Mouse (Mus musculus) liver, embryonic 13.5 days (tissue): Measurements from ENCODE around the gene Polr2e. TPM values are rescaled to one million over a fixed set of nuclear protein-coding genes. Genes with fewer than 3 reads are reported as not detected.
A peak's percentile ranks its signal among the peaks of the same experiment; 100 is the strongest.

Experiments used
- ATAC-seq: fragments of 200-750 bp; cut with Nextera tagmentation; 2 replicates; pipeline ENCODE4 v1.8.0; 2017; ENCODE audit warnings: low read depth, mild to moderate bottlenecking, moderate number of reproducible peaks, moderate library complexity
- DNase-seq: peaks from one replicate; pipeline ENCODE4 v3.0.0; 2022
- H3K27ac ChIP-seq: fragments of 300-500 bp; sonication (generic); 2 replicates; pipeline ENCODE4 v1.5.1; 2015; ENCODE audit warnings: moderate library complexity, mild to moderate bottlenecking, inconsistent platforms
- H3K27me3 ChIP-seq: fragments of 300-500 bp; sonication (generic); 2 replicates; pipeline ENCODE4 v1.6.1; 2015; ENCODE audit warnings: mild to moderate bottlenecking, inconsistent platforms
- H3K36me3 ChIP-seq: fragments of 300-500 bp; sonication (generic); 2 replicates; pipeline ENCODE4 v1.6.1; 2015; ENCODE audit warnings: mild to moderate bottlenecking, inconsistent platforms
- H3K4me1 ChIP-seq: fragments of 300-500 bp; sonication (generic); replicated peaks from 2 replicates; pipeline ENCODE4 v1.6.1; 2015; ENCODE audit warnings: inconsistent platforms
- H3K4me2 ChIP-seq: fragments of 300-500 bp; sonication (generic); 2 replicates; pipeline ENCODE4 v1.6.1; 2015; ENCODE audit warnings: inconsistent platforms, mild to moderate bottlenecking, moderate library complexity
- H3K4me3 ChIP-seq: fragments of 300-500 bp; sonication (generic); replicated peaks from 2 replicates; pipeline ENCODE4 v1.5.1; 2015; ENCODE audit warnings: mild to moderate bottlenecking, inconsistent platforms
- H3K9ac ChIP-seq: fragments of 300-500 bp; sonication (generic); 2 replicates; pipeline ENCODE4 v1.6.1; 2015; ENCODE audit warnings: mild to moderate bottlenecking, inconsistent platforms
- H3K9me3 ChIP-seq: fragments of 300-500 bp; sonication (generic); replicated peaks from 2 replicates; pipeline ENCODE4 v1.6.1; 2016; ENCODE audit warnings: inconsistent platforms
- WGBS: fragments of 180-500 bp; shearing (Covaris S2); methylation state at CpG from one replicate; pipeline ENCODE4 v1.1.7; 2015; ENCODE audit not compliant: insufficient replicate concordance; 5-methylcytosine and 5-hydroxymethylcytosine counted together
- polyA plus RNA-seq: library from polyadenylated mRNA; unstranded; fragments of >200 nt; fragmentation: Nextera tagmentation; extraction: Ambion mirVana; gene quantifications from 2 replicates; pipeline ENCODE4 v1.2.1, GENCODE M21; 2015

Gene Polr2e
- polyA plus RNA-seq, 1 experiment from 2014 or later: 120 TPM

GRCm38 (mm10) chr10:80033511-80034391 is 5.8 kb downstream of the Polr2e start:
- DNase-seq: no peak
- no peak overlapping the region for H3K4me3 ChIP-seq
- H3K4me2 ChIP-seq: no peak overlapping the region

GRCm38 (mm10) chr10:80032799-80033480 is 6.7 kb downstream of the Polr2e start:
- Histone ChIP-seq H3K9ac (peak overlapping the region; percentile 2; the same call in 1 of the 2 replicates), H3K4me1 (peaks cover 53% of the 10 kb centered on the region), H3K4me2 (peak overlapping the region; percentile 19; the same call in 1 of the 2 replicates), H3K9me3 (no peaks in the 10 kb centered on the region), H3K36me3 (peaks cover 66% of the 10 kb centered on the region), H3K4me3 (no peak overlapping the region), H3K27ac (peak overlapping the region; percentile 74), H3K27me3 (no peaks in the 10 kb centered on the region)
- 2% methylated on average over 5 of the region's 5 CpGs for whole genome bisulfite sequencing
- no peak for DNase-seq
- peak; percentile 47 for ATAC-seq

More at GRCm38 (mm10) chr10:80033511-80034391, 5.8 kb downstream of the Polr2e start:
- Histone ChIP-seq H3K36me3 (peaks cover 67% of the 10 kb centered on the region), H3K9me3 (no peaks in the 10 kb centered on the region), H3K4me1 (peaks cover 53% of the 10 kb centered on the region), H3K27ac (peak overlapping the region; percentile 74), H3K27me3 (no peaks in the 10 kb centered on the region), H3K9ac (peak overlapping the region; percentile 4; the same call in 1 of the 2 replicates)
- peak; percentile 24 for ATAC-seq
- WGBS: 18% methylated on average over 9 of the region's 9 CpGs

GRCm38 (mm10) chr10:80030736-80031135 is 8.9 kb downstream of the Polr2e start:
- H3K4me2 ChIP-seq: no peak overlapping the region
- H3K36me3 ChIP-seq: peaks cover 62% of the 10 kb centered on the region
- H3K27me3 ChIP-seq: no peaks in the 10 kb centered on the region
- no peak overlapping the region for H3K4me3 ChIP-seq
- no peak for ATAC-seq
- peak overlapping the region; percentile 74; the same call in 1 of the 2 replicates for H3K27ac ChIP-seq
- 86% methylated on average over 17 of the region's 17 CpGs for WGBS
- no peak overlapping the region for H3K9ac ChIP-seq
- no peaks in the 10 kb centered on the region for H3K9me3 ChIP-seq
- peaks cover 61% of the 10 kb centered on the region for H3K4me1 ChIP-seq
- no peak for DNase-seq

- Histone ChIP-seq H3K27me3 (no peaks in the 10 kb centered on the region), H3K27ac (no peak overlapping the region; the same call in 1 of the 2 replicates), H3K4me2 (no peak overlapping the region), H3K36me3 (peaks cover 56% of the 10 kb centered on the region), H3K9me3 (no peaks in the 10 kb centered on the region), H3K4me3 (no peak overlapping the region), H3K9ac (peak overlapping the region; percentile 7; the same call in 1 of the 2 replicates), H3K4me1 (peaks cover 62% of the 10 kb centered on the region)
- ATAC-seq: no peak
- DNase-seq: no peak
- WGBS: 71% methylated on average over 9 of the region's 9 CpGs
Measured at GRCm38 (mm10) chr10:80030191-80030590, 9.4 kb downstream of the Polr2e start.

GRCm38 (mm10) chr10:80028521-80028846 is 11.1 kb downstream of the Polr2e start:
- peaks cover 56% of the 10 kb centered on the region for H3K36me3 ChIP-seq
- WGBS: 88% methylated on average over 13 of the region's 13 CpGs

GRCm38 (mm10) chr10:80027681-80028520 is 11.7 kb downstream of the Polr2e start:
- Histone ChIP-seq H3K9me3 (no peaks in the 10 kb centered on the region), H3K36me3 (peaks cover 59% of the 10 kb centered on the region), H3K9ac (no peak overlapping the region), H3K27me3 (no peaks in the 10 kb centered on the region), H3K4me3 (no peak overlapping the region), H3K27ac (no peak overlapping the region), H3K4me1 (peaks cover 62% of the 10 kb centered on the region), H3K4me2 (no peak overlapping the region)
- 67% methylated on average over 20 of the region's 20 CpGs for WGBS
- ATAC-seq (peak; percentile 62), DNase-seq (peak; percentile 56)

More at GRCm38 (mm10) chr10:80028521-80028846, 11.1 kb downstream of the Polr2e start:
- Histone ChIP-seq H3K4me3 (no peak overlapping the region), H3K27me3 (no peaks in the 10 kb centered on the region), H3K4me1 (peaks cover 66% of the 10 kb centered on the region), H3K4me2 (no peak overlapping the region), H3K9me3 (no peaks in the 10 kb centered on the region), H3K9ac (no peak overlapping the region), H3K27ac (no peak overlapping the region)
- no peak for DNase-seq
- no peak for ATAC-seq

- no peak overlapping the region for H3K4me3 ChIP-seq
- no peaks in the 10 kb centered on the region for H3K27me3 ChIP-seq
- H3K27ac ChIP-seq: 0 out of 2 replicates have a peak overlapping the region, but pooled peaks have one; percentile 59
- peaks cover 72% of the 10 kb centered on the region for H3K36me3 ChIP-seq
- DNase-seq: peak; percentile 44
- no peak overlapping the region for H3K4me2 ChIP-seq
- H3K9ac ChIP-seq: no peak overlapping the region
- H3K4me1 ChIP-seq: peaks cover 49% of the 10 kb centered on the region
- WGBS: 62% methylated on average over 12 of the region's 12 CpGs
- no peaks in the 10 kb centered on the region for H3K9me3 ChIP-seq
- peak; percentile 22; the same call in 1 of the 2 replicates for ATAC-seq
Measured at GRCm38 (mm10) chr10:80025889-80026288, 13.7 kb downstream of the Polr2e start.

GRCm38 (mm10) chr10:80025463-80025862 is 14.1 kb downstream of the Polr2e start:
- no peak overlapping the region for H3K4me2 ChIP-seq
- no peaks in the 10 kb centered on the region for H3K27me3 ChIP-seq
- no peaks in the 10 kb centered on the region for H3K9me3 ChIP-seq
- H3K9ac ChIP-seq: no peak overlapping the region
- WGBS: 70% methylated on average over 10 of the region's 10 CpGs
- ATAC-seq (peak; percentile 7; the same call in 1 of the 2 replicates), DNase-seq (no peak)
- 0 out of 2 replicates have a peak overlapping the region, but pooled peaks have one; percentile 59 for H3K27ac ChIP-seq
- H3K4me1 ChIP-seq: peaks cover 53% of the 10 kb centered on the region
- H3K4me3 ChIP-seq: no peak overlapping the region
- H3K36me3 ChIP-seq: peaks cover 72% of the 10 kb centered on the region

GRCm38 (mm10) chr10:80025044-80025347 is 14.6 kb downstream of the Polr2e start:
- no peak overlapping the region for H3K4me2 ChIP-seq
- H3K27ac ChIP-seq: peak overlapping the region; percentile 59
- 36% methylated on average over 4 of the region's 4 CpGs for WGBS
- H3K27me3 ChIP-seq: no peaks in the 10 kb centered on the region
- no peaks in the 10 kb centered on the region for H3K9me3 ChIP-seq
- DNase-seq: no peak
- no peak for ATAC-seq
- no peak overlapping the region for H3K9ac ChIP-seq
- no peak overlapping the region for H3K4me3 ChIP-seq
- peaks cover 70% of the 10 kb centered on the region for H3K36me3 ChIP-seq
- peaks cover 58% of the 10 kb centered on the region for H3K4me1 ChIP-seq

- Histone ChIP-seq H3K4me1 (peaks cover 64% of the 10 kb centered on the region), H3K4me2 (no peak overlapping the region), H3K27me3 (no peaks in the 10 kb centered on the region), H3K36me3 (peaks cover 68% of the 10 kb centered on the region), H3K9ac (0 out of 2 replicates have a peak overlapping the region, but pooled peaks have one; percentile 23), H3K9me3 (no peaks in the 10 kb centered on the region), H3K4me3 (no peak overlapping the region), H3K27ac (peak overlapping the region; percentile 59)
- 74% methylated on average over 15 of the region's 15 CpGs for WGBS
- no peak for ATAC-seq
- DNase-seq: no peak
Measured at GRCm38 (mm10) chr10:80024229-80025043, 15.2 kb downstream of the Polr2e start.
